Mouse (Mus musculus): ENCODE results near the gene Rpl18.

- TF ChIP-seq MAFK (IDR thresholded peaks at IDR 0.05; ENCODE audit: insufficient read depth, low read depth, low read length) (no peak), HCFC1 (IDR thresholded peaks at IDR 0.05; ENCODE audit: borderline replicate concordance, insufficient read depth, low read length) (no peak), ZNF384 (IDR thresholded peaks at IDR 0.05; ENCODE audit: low read depth, low read length) (no peak), ZC3H11A (IDR thresholded peaks at IDR 0.05; ENCODE audit: borderline replicate concordance, low read depth, low read length) (no peak)
These were observed 7.1 kb downstream of the Rpl18 start for GRCm38 (mm10) chr7:45722348-45722713.
